Mouse (Mus musculus) retina, postnatal 7 days (tissue): Measurements from ENCODE around the gene Grin2a.
A peak's percentile ranks its signal among the peaks of the same experiment; 100 is the strongest.

ENCODE experiments used
- DNase-seq: peaks from one replicate; pipeline ENCODE4 v3.0.0-alpha.2; 2012; ENCODE audit warnings: low read depth, low spot score

Grin2a gene

DNA sequence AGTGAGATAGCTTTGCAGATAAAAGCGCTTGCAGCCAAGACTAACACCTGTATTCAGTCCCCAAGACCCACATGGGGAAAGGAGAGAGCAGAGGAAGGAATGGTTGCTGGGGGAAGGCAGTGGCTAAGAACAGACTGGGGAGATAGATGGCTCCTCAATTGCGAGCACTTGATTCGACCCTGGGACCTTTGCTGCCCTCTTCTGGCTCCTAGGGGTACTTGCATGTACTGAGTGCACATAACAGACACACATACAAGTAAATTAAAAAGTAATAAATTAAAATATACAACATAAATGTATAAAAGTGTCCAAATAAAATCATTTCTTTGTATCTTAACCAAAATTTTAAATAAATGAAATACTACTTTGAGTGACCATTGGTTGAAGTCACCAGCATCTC lies 129.7 kb downstream of the Grin2a start:
- no peak for DNase-seq

DNA sequence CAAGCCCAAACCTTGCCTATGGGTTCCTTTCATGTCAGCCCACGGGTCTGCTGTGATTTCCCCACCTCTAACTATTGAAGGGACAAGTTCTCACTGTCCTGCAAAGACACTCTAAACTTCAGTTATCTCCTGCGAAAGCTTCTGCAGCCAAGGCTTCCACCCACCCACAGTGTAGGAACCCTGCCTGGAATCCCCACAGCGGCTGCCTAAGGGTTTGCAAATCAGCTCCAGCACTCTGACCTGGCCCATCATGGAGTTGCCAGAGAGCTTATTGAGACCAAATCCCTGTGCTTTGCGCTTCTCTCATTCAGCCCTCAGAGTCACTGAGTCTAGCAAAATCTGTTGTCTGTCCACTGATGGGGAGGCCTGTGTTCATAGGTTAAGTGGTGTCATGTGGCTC lies 130.3 kb downstream of the Grin2a start:
- DNase-seq: no peak

- no peak for DNase-seq
These were observed 137.6 kb downstream of the Grin2a start for GRCm38 (mm10) chr16:9857758-9858157.

GRCm38 (mm10) chr16:9851265-9851988 lies 143.9 kb downstream of the Grin2a start:
- DNase-seq: no peak

- no peak for DNase-seq
These were observed 153.9 kb downstream of the Grin2a start for GRCm38 (mm10) chr16:9841496-9841895.

GRCm38 (mm10) chr16:9836542-9836941 lies 158.8 kb downstream of the Grin2a start:
- DNase-seq: no peak

DNA sequence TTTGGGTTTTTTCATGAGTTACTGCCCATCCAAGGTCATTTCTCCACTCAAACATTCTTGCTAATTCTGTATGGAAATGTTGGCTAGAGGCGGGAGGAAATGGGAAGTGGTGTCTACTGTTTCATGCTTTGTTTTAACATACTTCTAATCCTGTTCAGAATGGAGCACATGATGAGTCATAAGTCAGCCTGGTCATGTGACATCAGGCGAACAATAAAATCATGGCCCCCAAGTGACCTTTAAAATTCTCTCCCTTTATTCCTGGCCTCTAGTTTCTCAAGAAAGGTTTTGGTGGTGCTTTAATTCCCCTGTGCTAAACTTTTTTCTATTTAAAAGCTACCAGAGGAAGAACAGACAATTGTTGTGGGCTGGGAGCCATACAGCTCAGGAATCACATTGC lies 161.1 kb downstream of the Grin2a start:
- no peak for DNase-seq

- DNase-seq: no peak
These were observed 170.3 kb downstream of the Grin2a start for GRCm38 (mm10) chr16:9825110-9825483.

DNA sequence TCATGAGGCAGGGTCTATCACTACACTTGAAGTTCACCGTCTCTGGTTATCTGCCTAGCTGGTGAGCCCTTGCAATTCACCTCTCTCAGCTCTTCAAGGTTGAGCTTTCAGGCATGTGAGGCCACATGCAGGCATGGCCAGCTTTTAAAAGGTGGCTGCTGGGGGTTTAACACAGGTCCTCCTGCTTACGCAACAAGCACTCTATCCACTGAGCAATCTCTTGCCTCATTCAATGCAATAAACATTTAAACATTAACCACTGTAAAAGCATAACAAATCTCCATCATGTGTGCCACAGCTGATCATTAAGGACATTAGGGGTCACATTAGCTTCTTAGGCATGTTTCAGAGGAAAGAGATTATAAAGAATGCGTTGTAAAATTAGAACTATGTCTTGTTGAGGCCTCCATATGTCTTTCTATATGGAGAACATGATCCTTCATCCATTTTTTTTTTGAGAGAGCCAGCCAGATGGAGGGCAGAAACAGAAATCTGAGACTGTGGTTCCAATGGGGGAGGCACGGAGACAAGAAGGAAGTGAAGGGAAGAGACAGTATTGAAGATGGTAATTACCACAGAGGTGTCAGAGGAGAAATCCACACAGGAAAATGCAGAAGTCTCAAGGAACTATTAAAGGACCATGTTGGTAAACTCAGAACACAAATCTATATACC lies 170.8 kb downstream of the Grin2a start:
- DNase-seq: no peak

GRCm38 (mm10) chr16:9823686-9824085 lies 171.7 kb downstream of the Grin2a start:
- no peak for DNase-seq

DNA sequence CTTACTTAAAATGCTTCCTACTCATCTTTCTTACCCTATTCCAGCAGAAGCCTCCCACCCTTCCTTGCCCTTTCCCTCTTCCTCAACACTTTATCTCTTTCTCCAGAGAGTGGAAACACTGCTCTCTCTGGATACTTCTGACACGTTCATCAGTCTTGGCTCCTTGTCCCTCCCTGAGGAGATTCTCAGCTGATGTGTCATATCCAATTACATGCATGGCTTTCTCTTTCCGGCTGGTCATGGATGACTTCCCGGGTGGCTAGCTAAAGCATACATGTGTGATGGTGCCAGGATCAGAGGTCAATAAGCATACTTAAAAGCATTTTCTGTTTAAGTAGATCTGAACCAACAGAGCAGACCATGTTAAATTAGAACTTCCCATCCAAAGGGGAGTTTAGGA lies 175.9 kb downstream of the Grin2a start:
- peak; percentile 3 for DNase-seq

GRCm38 (mm10) chr16:9801338-9801737 lies 194.0 kb downstream of the Grin2a start:
- DNase-seq: no peak

DNA sequence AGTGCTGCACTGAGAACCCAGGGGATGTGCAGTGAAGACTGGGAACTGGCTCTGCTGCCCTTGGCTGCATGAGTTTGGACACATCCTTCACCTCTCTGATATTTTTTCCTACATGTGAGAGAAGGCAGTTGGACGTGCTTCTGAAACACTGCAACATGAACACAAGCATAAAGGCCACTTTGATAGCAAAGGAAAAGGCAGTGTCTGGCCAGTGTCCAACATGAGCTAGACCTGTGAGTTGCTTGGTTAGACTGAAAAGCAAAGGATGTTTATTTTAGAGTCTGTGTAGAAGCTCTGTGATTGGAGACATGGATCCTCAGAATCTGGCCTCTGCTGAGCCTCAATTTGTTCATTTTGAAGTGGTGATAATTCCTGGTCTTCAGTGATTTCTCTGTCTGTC lies 195.1 kb downstream of the Grin2a start:
- DNase-seq: no peak

- no peak for DNase-seq
These were observed 202.4 kb downstream of the Grin2a start for GRCm38 (mm10) chr16:9792976-9793375.

DNA sequence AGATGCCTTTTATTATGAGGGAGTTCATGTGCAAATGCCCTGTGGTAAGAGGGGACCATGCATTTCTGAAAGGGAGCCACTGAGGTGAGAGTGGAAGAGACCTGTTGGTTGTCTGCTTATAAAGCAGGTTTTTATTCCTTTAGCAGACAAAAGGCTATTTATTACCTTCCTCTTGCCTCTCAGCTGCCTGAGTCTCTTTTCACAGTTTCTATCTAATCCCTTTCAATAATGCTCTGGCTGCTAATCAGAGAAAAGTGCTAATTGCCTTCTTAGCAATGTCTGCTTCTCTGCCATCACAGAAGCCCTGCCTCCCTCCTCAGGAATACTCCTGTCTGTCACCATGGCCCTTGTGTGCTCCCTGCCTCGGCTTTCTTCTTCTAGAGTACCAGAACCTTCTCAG lies 209.1 kb downstream of the Grin2a start:
- DNase-seq: no peak

DNA sequence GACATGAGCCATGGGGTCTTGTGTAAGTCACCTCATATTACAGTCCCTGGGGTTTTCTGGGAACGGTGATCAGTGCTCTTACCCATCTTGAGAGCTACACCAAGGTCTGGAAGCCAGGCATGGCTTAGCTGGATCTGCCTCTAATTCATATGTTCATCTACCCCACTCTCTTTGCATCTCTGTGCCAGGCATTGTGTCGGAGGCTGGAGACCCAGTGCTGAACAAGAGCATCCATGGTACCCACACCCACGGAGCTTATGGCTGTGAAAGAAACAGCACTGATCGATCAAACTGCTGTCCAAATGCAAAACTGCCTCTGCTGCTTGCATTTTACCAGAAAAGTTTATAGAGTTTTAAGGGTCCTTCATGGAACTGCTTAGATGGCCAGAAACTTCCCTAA lies 209.5 kb downstream of the Grin2a start:
- DNase-seq: no peak

DNA sequence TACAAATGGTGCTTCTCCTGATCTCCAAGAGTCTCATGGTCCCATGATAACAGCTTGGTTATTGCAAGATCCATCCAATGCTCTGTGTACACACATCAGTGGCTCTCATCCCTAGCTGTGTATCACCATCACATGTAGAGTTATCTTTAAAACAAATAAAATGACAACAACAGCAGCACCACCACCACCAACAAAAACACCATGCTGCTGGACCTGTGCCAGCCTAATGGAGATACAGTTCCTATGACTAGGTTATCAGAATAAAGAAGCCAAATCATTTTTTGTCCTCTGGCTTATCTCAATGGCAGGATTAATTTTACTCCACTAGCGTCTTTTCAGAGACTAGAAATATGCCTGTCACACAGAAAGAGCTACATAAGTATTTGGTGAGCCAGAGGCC lies 226.4 kb downstream of the Grin2a start:
- no peak for DNase-seq

- no peak for DNase-seq
These were observed 227.0 kb downstream of the Grin2a start for GRCm38 (mm10) chr16:9768356-9768755.

- DNase-seq: no peak
These were observed 227.4 kb downstream of the Grin2a start for GRCm38 (mm10) chr16:9767946-9768345.

DNA sequence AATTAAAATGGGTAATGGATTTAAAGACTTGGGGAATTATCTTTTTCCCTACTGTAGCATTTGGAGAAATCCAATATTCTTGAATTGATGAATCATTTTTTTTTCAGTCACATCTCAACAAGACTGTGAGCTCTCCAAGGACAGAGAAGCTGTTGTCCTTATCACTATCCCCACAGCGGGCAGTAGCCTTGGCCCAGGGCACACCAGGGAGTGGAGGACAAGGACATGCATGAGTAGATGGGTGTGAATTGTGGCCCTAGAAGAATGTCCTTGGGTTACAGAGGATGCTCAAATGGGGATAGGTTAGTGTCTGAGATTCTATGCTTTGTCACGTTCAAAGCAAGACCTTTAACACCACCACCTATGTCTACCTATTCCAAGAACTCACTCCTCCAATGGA lies 231.3 kb downstream of the Grin2a start:
- no peak for DNase-seq

DNA sequence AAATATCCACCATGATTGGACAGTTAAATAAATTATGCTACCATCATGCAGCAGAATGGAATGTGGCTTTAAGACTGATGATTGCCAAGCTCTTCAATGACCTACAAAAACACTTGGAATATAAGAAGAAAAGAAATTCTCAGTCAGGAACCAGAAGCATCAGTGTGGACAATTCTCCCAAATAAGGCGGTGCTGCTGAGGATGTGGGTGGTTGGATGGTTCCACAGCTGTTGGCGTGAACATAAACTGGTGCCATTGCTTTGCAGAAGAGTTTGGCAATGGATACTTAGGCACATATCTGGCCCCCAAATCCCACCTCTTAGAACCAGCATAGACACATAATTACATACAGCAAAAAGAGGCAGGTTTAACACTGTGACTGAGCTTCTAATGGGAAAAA lies 235.0 kb downstream of the Grin2a start:
- DNase-seq: no peak

GRCm38 (mm10) chr16:9756849-9757248 lies 238.5 kb downstream of the Grin2a start:
- no peak for DNase-seq

DNA sequence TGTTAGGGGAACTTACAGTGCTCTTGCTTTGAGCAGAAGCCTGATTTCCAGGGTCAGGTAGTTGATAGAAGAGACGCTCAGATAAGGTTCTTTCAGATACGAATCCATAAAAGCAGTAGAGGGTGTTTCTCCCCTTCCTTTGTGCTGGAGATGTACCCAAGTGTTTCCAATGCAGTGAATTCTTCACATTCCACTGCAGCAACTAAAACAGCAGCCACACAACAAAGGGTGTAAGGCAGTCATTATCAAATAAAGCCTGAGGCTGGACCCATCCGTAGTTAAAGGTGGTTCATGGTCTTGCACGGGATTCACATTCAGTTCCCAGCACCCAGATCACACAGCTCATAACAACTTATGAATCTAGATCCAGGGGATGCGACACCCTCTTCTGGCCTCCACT lies 241.3 kb downstream of the Grin2a start:
- no peak for DNase-seq

DNA sequence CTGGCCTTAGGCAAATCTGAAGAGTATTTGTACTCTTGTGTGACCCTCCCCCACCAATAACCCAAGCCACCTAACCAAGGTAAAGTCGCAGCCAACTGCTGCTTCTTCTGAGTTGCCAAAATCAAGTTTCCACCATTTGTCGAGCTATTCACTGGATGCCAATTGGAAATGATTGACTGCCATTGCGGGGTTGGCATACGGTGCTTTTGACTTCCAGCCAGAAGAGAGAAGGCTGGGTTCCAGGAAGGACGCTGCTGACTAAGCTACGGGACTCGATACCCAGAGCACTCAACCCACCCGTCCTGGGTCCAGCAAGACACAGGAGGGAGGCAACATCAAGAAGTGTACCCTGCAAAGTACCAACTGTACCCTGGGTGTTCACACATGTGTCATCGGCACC lies 242.3 kb downstream of the Grin2a start:
- DNase-seq: no peak
